In genomic region chr6:115930018-115930417, GRCm38 (mm10) we compare ENCODE assay signal across 30 mouse cellular contexts. TPM values are rescaled to one million over a fixed set of nuclear protein-coding genes. Genes with fewer than 3 reads are reported as not detected.
DNase-seq lines count a peak whose midpoint lies in the region; ATAC-seq lines count a peak whose summit lies in the region.
"Had no signal": no experiment of that assay in that cellular context is flagged by ENCODE, and none has a peak within 500 bp of the region (broad histone marks: within the 10 kb centered on the region; RNA-seq: fewer than 3 reads in every experiment).

No protein-coding gene starts in this region.

- ATAC-seq in kidney, embryonic 14.5 days (ENCODE audit: low FRiP score, low TSS enrichment), result peak; percentile 67; the same call in 1 of the 2 replicates
- peak; percentile 45 for ATAC-seq in lung, embryonic 16.5 days (ENCODE audit: low read depth)
- ATAC-seq: forebrain, embryonic 14.5 days; intestine, postnatal 0 days had no signal

- H3K36me3 ChIP-seq in heart, embryonic 10.5 days, result no peaks in the 10 kb centered on the region
- no peaks in the 10 kb centered on the region for H3K36me3 ChIP-seq in kidney, embryonic 14.5 days (ENCODE audit: control insufficient read depth, insufficient read depth, low read length)
- H3K36me3 ChIP-seq in lung, embryonic 16.5 days (ENCODE audit: control insufficient read depth, insufficient read depth, low read length), result no peaks in the 10 kb centered on the region
- H3K36me3 ChIP-seq: embryonic facial prominence, embryonic 13.5 days; midbrain, embryonic 12.5 days had no signal

- no peak overlapping the region for H3K9ac ChIP-seq in kidney, embryonic 14.5 days (ENCODE audit: low read depth, low read length)
- H3K9ac ChIP-seq in lung, embryonic 16.5 days (ENCODE audit: low read length), result no peak overlapping the region
- H3K9ac ChIP-seq: embryonic facial prominence, embryonic 13.5 days; midbrain, embryonic 12.5 days had no signal

- H3K4me1 ChIP-seq in heart, embryonic 10.5 days, result peaks cover 71% of the 10 kb centered on the region
- H3K4me1 ChIP-seq in kidney, embryonic 14.5 days (ENCODE audit: control insufficient read depth, insufficient read depth, low read length), result no peaks in the 10 kb centered on the region
- H3K4me1 ChIP-seq in lung, embryonic 16.5 days (replicated peaks; ENCODE audit: control insufficient read depth, insufficient read depth, low read length), result peaks cover 11% of the 10 kb centered on the region

- H3K27ac ChIP-seq in heart, embryonic 10.5 days, result peak overlapping the region; percentile 72
- H3K27ac ChIP-seq in kidney, embryonic 14.5 days (ENCODE audit: low read depth, low read length), result no peak overlapping the region
- no peak overlapping the region for H3K27ac ChIP-seq in lung, embryonic 16.5 days (ENCODE audit: low read length)
- H3K27ac ChIP-seq: embryonic facial prominence, embryonic 13.5 days; gastrocnemius, adult 2 months; left cerebral cortex, adult 2 months; midbrain, embryonic 12.5 days had no signal

- 31% methylated on average over 5 of the region's 5 CpGs for WGBS in heart, embryonic 10.5 days
- 38% methylated on average over 5 of the region's 5 CpGs for WGBS in kidney, embryonic 14.5 days
- 25% methylated on average over 5 of the region's 5 CpGs for WGBS in lung, embryonic 16.5 days

- no peak overlapping the region for H3K4me3 ChIP-seq in heart, embryonic 10.5 days
- no peak overlapping the region for H3K4me3 ChIP-seq in kidney, embryonic 14.5 days (ENCODE audit: low read length)
- H3K4me3 ChIP-seq in lung, embryonic 16.5 days (ENCODE audit: low read length), result no peak overlapping the region
- H3K4me3 ChIP-seq: embryonic facial prominence, embryonic 13.5 days; erythroblast, embryonic 14.5 days; gastrocnemius, adult 2 months; left cerebral cortex, adult 2 months; midbrain, embryonic 12.5 days had no signal

- no peaks in the 10 kb centered on the region for H3K9me3 ChIP-seq in heart, embryonic 10.5 days
- H3K9me3 ChIP-seq in kidney, embryonic 14.5 days (ENCODE audit: control insufficient read depth, low read length), result no peaks in the 10 kb centered on the region
- H3K9me3 ChIP-seq in lung, embryonic 16.5 days (ENCODE audit: control insufficient read depth, low read length), result no peaks in the 10 kb centered on the region
- H3K9me3 ChIP-seq: embryonic facial prominence, embryonic 13.5 days; midbrain, embryonic 12.5 days had no signal

- no peak overlapping the region for H3K4me2 ChIP-seq in kidney, embryonic 14.5 days (replicated peaks; ENCODE audit: low read depth, low read length)
- no peak overlapping the region for H3K4me2 ChIP-seq in lung, embryonic 16.5 days (ENCODE audit: low read depth, low read length)
- H3K4me2 ChIP-seq: embryonic facial prominence, embryonic 13.5 days; midbrain, embryonic 12.5 days had no signal

- DNase-seq in heart, embryonic 10.5 days (ENCODE audit: low spot score), result no peak
- no peak for DNase-seq in heart, adult 18-20 months
- no peak for DNase-seq in kidney, adult 18-20 months
- no peak for DNase-seq in lung, postnatal 36 days
- peak; percentile 79 for DNase-seq in retina, adult 2 months (ENCODE audit: low read depth, low spot score)
- DNase-seq in neural tube, embryonic 10.5 days (ENCODE audit: extremely low spot score, low spot score), result no peak
- DNase-seq: adrenal gland, postnatal 10 days; cerebellum, adult 18-20 months; cerebellum, postnatal 14 days; gastrocnemius, adult 2 months; left cerebral cortex, postnatal 4 days; thymus, postnatal 25 days had no signal

- peaks cover 4% of the 10 kb centered on the region; the same call in 1 of the 2 replicates for H3K27me3 ChIP-seq in heart, embryonic 10.5 days (ENCODE audit: insufficient read depth, poor library complexity, severe bottlenecking)
- H3K27me3 ChIP-seq in kidney, embryonic 14.5 days (ENCODE audit: control insufficient read depth, insufficient read depth, low read length), result no peaks in the 10 kb centered on the region
- H3K27me3 ChIP-seq in lung, embryonic 16.5 days (ENCODE audit: control insufficient read depth, insufficient read depth, low read depth, low read length), result no peaks in the 10 kb centered on the region
- H3K27me3 ChIP-seq: embryonic facial prominence, embryonic 13.5 days; midbrain, embryonic 12.5 days had no signal

RNA-seq across cellular contexts. Expression of gene Rho, which starts 1.5 kb away (rescaled TPM):
- 0.28 TPM in 1 of 2 replicates, not detected in the other for polyA plus RNA-seq in heart, embryonic 10.5 days (2016; fragmentation: Nextera tagmentation; extraction: Ambion mirVana)
- total RNA-seq in heart, adult 18-20 months (2021), result not detected
- polyA plus RNA-seq in kidney, embryonic 14.5 days (2014; fragmentation: Nextera tagmentation; extraction: Ambion mirVana), result 0.06 TPM in 1 of 2 replicates, not detected in the other
- polyA plus RNA-seq in lung, embryonic 16.5 days (2015; fragmentation: Nextera tagmentation; extraction: Ambion mirVana), result 0.08 and 0.16 TPM in 2 replicates
- total RNA-seq: liver, adult 2 months; monocyte, adult 5-6 weeks had no signal
- polyA plus RNA-seq: erythroblast, embryonic 14.5 days; heart, embryonic 16.5 days; liver, embryonic 16.5 days; midbrain, embryonic 12.5 days; neural tube, embryonic 11.5 days had no signal

RNA-seq across cellular contexts. Expression of gene H1foo, which starts 14.7 kb away (rescaled TPM):
- polyA plus RNA-seq in heart, embryonic 10.5 days (2016; fragmentation: Nextera tagmentation; extraction: Ambion mirVana), result not detected in 2 replicates
- not detected for total RNA-seq in heart, adult 18-20 months (2021)
- not detected in 2 replicates for polyA plus RNA-seq in kidney, embryonic 14.5 days (2014; fragmentation: Nextera tagmentation; extraction: Ambion mirVana)
- not detected in 2 replicates for polyA plus RNA-seq in lung, embryonic 16.5 days (2015; fragmentation: Nextera tagmentation; extraction: Ambion mirVana)
- total RNA-seq: adrenal gland, postnatal 10 days; gastrocnemius, adult 2 months; gastrocnemius, postnatal 4 days; layer of hippocampus, postnatal 10 days; left cerebral cortex, adult 2 months; left cerebral cortex, postnatal 4 days; liver, adult 2 months; monocyte, adult 5-6 weeks had no signal
- polyA plus RNA-seq: embryonic facial prominence, embryonic 13.5 days; erythroblast, embryonic 14.5 days; forebrain, embryonic 14.5 days; frontal cortex, adult 2 months; heart, embryonic 16.5 days; hindbrain, embryonic 11.5 days; intestine, postnatal 0 days; liver, adult 2 months; liver, embryonic 16.5 days; midbrain, embryonic 12.5 days; neural tube, embryonic 11.5 days; stomach, embryonic 14.5 days had no signal
